Mouse (Mus musculus) neural tube, embryonic 13.5 days (tissue): Measurements from ENCODE around the gene Gng4. TPM values are rescaled to one million over a fixed set of nuclear protein-coding genes. Genes with fewer than 3 reads are reported as not detected.

Experiments used
- ATAC-seq: fragments of 200-750 bp; cut with Nextera tagmentation; 2 replicates; pipeline ENCODE4 v1.8.0; 2017; ENCODE audit warnings: low read depth, mild to moderate bottlenecking, moderate TSS enrichment, moderate library complexity
- H3K27ac ChIP-seq: fragments of 300-500 bp; sonication (generic); replicated peaks from 2 replicates; pipeline ENCODE4 v1.5.1; 2015; ENCODE audit warnings: moderate library complexity, mild to moderate bottlenecking, inconsistent platforms
- H3K27me3 ChIP-seq: fragments of 300-500 bp; sonication (generic); 2 replicates; pipeline ENCODE4 v1.6.1; 2015; ENCODE audit warnings: mild to moderate bottlenecking, inconsistent platforms
- H3K36me3 ChIP-seq: fragments of 300-500 bp; sonication (generic); 2 replicates; pipeline ENCODE4 v1.6.1; 2015; ENCODE audit warnings: mild to moderate bottlenecking, inconsistent platforms
- H3K4me1 ChIP-seq: fragments of 300-500 bp; sonication (generic); replicated peaks from 2 replicates; pipeline ENCODE4 v1.6.1; 2015; ENCODE audit warnings: inconsistent platforms
- H3K4me2 ChIP-seq: fragments of 300-500 bp; sonication (generic); 2 replicates; pipeline ENCODE4 v1.6.1; 2015; ENCODE audit warnings: inconsistent platforms, mild to moderate bottlenecking, moderate library complexity
- H3K4me3 ChIP-seq: fragments of 300-500 bp; sonication (generic); 2 replicates; pipeline ENCODE4 v1.5.1; 2015; ENCODE audit warnings: mild to moderate bottlenecking, inconsistent platforms
- H3K9ac ChIP-seq: fragments of 300-500 bp; sonication (generic); 2 replicates; pipeline ENCODE4 v1.6.1; 2015; ENCODE audit warnings: moderate library complexity, mild to moderate bottlenecking, inconsistent platforms
- H3K9me3 ChIP-seq: fragments of 300-500 bp; sonication (generic); 2 replicates; pipeline ENCODE4 v1.6.1; 2016; ENCODE audit warnings: inconsistent platforms
- WGBS: fragments of 180-500 bp; shearing (Covaris S2); methylation state at CpG from one replicate; pipeline ENCODE4 v1.1.7; 2015; 5-methylcytosine and 5-hydroxymethylcytosine counted together
- polyA plus RNA-seq: library from polyadenylated mRNA; unstranded; fragments of >200 nt; fragmentation: Nextera tagmentation; extraction: Ambion mirVana; gene quantifications from 2 replicates; pipeline ENCODE4 v1.2.1, GENCODE M21; 2015

Gene Gng4
- 20.5 and 21.0 TPM in 2 replicates for polyA plus RNA-seq

GRCm38 (mm10) chr13:13783894-13784419 lies at the start of gene Gng4:
Gene Gng4 (plus strand): TSS chr13:13784059.
- peak; percentile 75 for ATAC-seq
- Histone ChIP-seq H3K4me1 (peaks cover 34% of the 10 kb centered on the region), H3K4me2 (peak within 1 kb of the TSS; percentile 91), H3K9me3 (no peaks in the 10 kb centered on the region), H3K4me3 (peak within 1 kb of the TSS; percentile 64), H3K36me3 (no peaks in the 10 kb centered on the region), H3K9ac (peak within 1 kb of the TSS; percentile 75), H3K27me3 (peaks cover 51% of the 10 kb centered on the region), H3K27ac (no peak within 1 kb of the TSS)
- WGBS, result 1% methylated on average over 43 of the region's 43 CpGs

- WGBS, result 97% methylated on average over 4 of the region's 4 CpGs
- no peaks in the 10 kb centered on the region for H3K27me3 ChIP-seq
- no peak for ATAC-seq
- H3K4me2 ChIP-seq, result no peak overlapping the region
- no peaks in the 10 kb centered on the region for H3K4me1 ChIP-seq
- H3K9ac ChIP-seq, result no peak overlapping the region
- no peaks in the 10 kb centered on the region for H3K9me3 ChIP-seq
- H3K27ac ChIP-seq, result no peak overlapping the region
- H3K4me3 ChIP-seq, result no peak overlapping the region
- peaks cover 25% of the 10 kb centered on the region for H3K36me3 ChIP-seq
Observed at GRCm38 (mm10) chr13:13739232-13739631, 44.6 kb upstream of the Gng4 start.

GRCm38 (mm10) chr13:13745911-13746310 lies 37.9 kb upstream of the Gng4 start:
- H3K27ac ChIP-seq, result no peak overlapping the region
- peaks cover 31% of the 10 kb centered on the region for H3K36me3 ChIP-seq
- H3K9me3 ChIP-seq, result no peaks in the 10 kb centered on the region
- H3K9ac ChIP-seq, result no peak overlapping the region
- no peak overlapping the region for H3K4me2 ChIP-seq
- no peak overlapping the region for H3K4me3 ChIP-seq
- H3K27me3 ChIP-seq, result no peaks in the 10 kb centered on the region
- 0 out of 2 replicates have a peak, but pooled peaks cover 4% of the 10 kb centered on the region for H3K4me1 ChIP-seq
- no peak for ATAC-seq
- WGBS, result 86% methylated on average over 3 of the region's 3 CpGs

GRCm38 (mm10) chr13:13775778-13776494 lies 7.9 kb upstream of the Gng4 start:
- Histone ChIP-seq H3K27ac (no peak overlapping the region), H3K4me2 (no peak overlapping the region)
- ATAC-seq, result peak; percentile 84

GRCm38 (mm10) chr13:13777052-13777451 lies 6.8 kb upstream of the Gng4 start:
- H3K27ac ChIP-seq, result no peak overlapping the region
- no peaks in the 10 kb centered on the region for H3K9me3 ChIP-seq
- WGBS, result 90% methylated on average over 11 of the region's 11 CpGs
- H3K4me3 ChIP-seq, result no peak overlapping the region
- no peak for ATAC-seq
- peaks cover 3% of the 10 kb centered on the region for H3K27me3 ChIP-seq
- no peak overlapping the region for H3K9ac ChIP-seq
- peaks cover 14% of the 10 kb centered on the region for H3K36me3 ChIP-seq
- no peaks in the 10 kb centered on the region; the same call in 1 of the 2 replicates for H3K4me1 ChIP-seq
- H3K4me2 ChIP-seq, result no peak overlapping the region

More at GRCm38 (mm10) chr13:13775778-13776494, 7.9 kb upstream of the Gng4 start:
- no peak overlapping the region for H3K4me3 ChIP-seq
- H3K27me3 ChIP-seq, result no peaks in the 10 kb centered on the region; the same call in 1 of the 2 replicates
- H3K36me3 ChIP-seq, result peaks cover 14% of the 10 kb centered on the region
- H3K9me3 ChIP-seq, result no peaks in the 10 kb centered on the region
- no peaks in the 10 kb centered on the region; the same call in 1 of the 2 replicates for H3K4me1 ChIP-seq
- no peak overlapping the region for H3K9ac ChIP-seq

GRCm38 (mm10) chr13:13777696-13778095 lies 6.2 kb upstream of the Gng4 start:
- no peaks in the 10 kb centered on the region for H3K9me3 ChIP-seq
- H3K27ac ChIP-seq, result no peak overlapping the region
- no peaks in the 10 kb centered on the region; the same call in 1 of the 2 replicates for H3K4me1 ChIP-seq
- H3K4me2 ChIP-seq, result no peak overlapping the region
- no peak for ATAC-seq
- no peak overlapping the region for H3K4me3 ChIP-seq
- 85% methylated on average over 8 of the region's 8 CpGs for WGBS
- peaks cover 14% of the 10 kb centered on the region for H3K36me3 ChIP-seq
- H3K9ac ChIP-seq, result no peak overlapping the region
- H3K27me3 ChIP-seq, result peaks cover 8% of the 10 kb centered on the region

GRCm38 (mm10) chr13:13778837-13779458 lies 4.9 kb upstream of the Gng4 start:
- no peak overlapping the region for H3K9ac ChIP-seq
- WGBS, result 78% methylated on average over 1 of the region's 1 CpGs
- H3K27ac ChIP-seq, result no peak overlapping the region
- no peak overlapping the region for H3K4me3 ChIP-seq
- H3K36me3 ChIP-seq, result peaks cover 14% of the 10 kb centered on the region
- no peak for ATAC-seq
- no peaks in the 10 kb centered on the region for H3K9me3 ChIP-seq
- no peak overlapping the region for H3K4me2 ChIP-seq
- peaks cover 12% of the 10 kb centered on the region for H3K4me1 ChIP-seq
- H3K27me3 ChIP-seq, result peaks cover 20% of the 10 kb centered on the region

GRCm38 (mm10) chr13:13780271-13780670 lies 3.6 kb upstream of the Gng4 start:
- Histone ChIP-seq H3K27me3 (peaks cover 33% of the 10 kb centered on the region), H3K27ac (no peak overlapping the region), H3K36me3 (peaks cover 14% of the 10 kb centered on the region), H3K4me2 (no peak overlapping the region), H3K4me3 (no peak overlapping the region), H3K4me1 (peaks cover 25% of the 10 kb centered on the region), H3K9ac (no peak overlapping the region), H3K9me3 (no peaks in the 10 kb centered on the region)
- WGBS, result 24% methylated on average over 3 of the region's 3 CpGs
- no peak for ATAC-seq

GRCm38 (mm10) chr13:13781026-13781425 lies 2.8 kb upstream of the Gng4 start:
- WGBS, result 64% methylated on average over 4 of the region's 4 CpGs
- Histone ChIP-seq H3K36me3 (peaks cover 13% of the 10 kb centered on the region), H3K4me1 (peaks cover 33% of the 10 kb centered on the region), H3K27me3 (peaks cover 41% of the 10 kb centered on the region), H3K27ac (no peak overlapping the region), H3K4me3 (no peak overlapping the region), H3K9me3 (no peaks in the 10 kb centered on the region), H3K9ac (no peak overlapping the region), H3K4me2 (no peak overlapping the region)
- no peak for ATAC-seq

GRCm38 (mm10) chr13:13783296-13783695 lies 563 bp upstream of the Gng4 start:
- Histone ChIP-seq H3K4me1 (peaks cover 34% of the 10 kb centered on the region), H3K4me3 (peak overlapping the region; percentile 64), H3K36me3 (no peaks in the 10 kb centered on the region), H3K9ac (no peak overlapping the region), H3K27me3 (peaks cover 51% of the 10 kb centered on the region), H3K27ac (no peak overlapping the region), H3K4me2 (peak overlapping the region; percentile 91), H3K9me3 (no peaks in the 10 kb centered on the region)
- WGBS, result 40% methylated on average over 7 of the region's 7 CpGs
- no peak for ATAC-seq

- Histone ChIP-seq H3K4me3 (peak overlapping the region; percentile 64), H3K27ac (no peak overlapping the region), H3K27me3 (peaks cover 51% of the 10 kb centered on the region), H3K4me2 (peak overlapping the region; percentile 91), H3K9ac (peak overlapping the region; percentile 75), H3K9me3 (no peaks in the 10 kb centered on the region), H3K36me3 (no peaks in the 10 kb centered on the region), H3K4me1 (peaks cover 34% of the 10 kb centered on the region)
- under 1% methylated on average over 56 of the region's 59 CpGs for WGBS
- peak; percentile 66 for ATAC-seq
Observed at GRCm38 (mm10) chr13:13784420-13784936, 619 bp downstream of the Gng4 start.
